In genomic region chr17:90892327-90893259, GRCm38 (mm10) we compare ENCODE assay signal across 7 mouse cellular contexts.
DNase-seq lines count a peak whose midpoint lies in the region; ATAC-seq lines count a peak whose summit lies in the region.

No protein-coding gene starts in this region.

- WGBS in limb, embryonic 10.5 days = 68% methylated on average over 4 of the region's 4 CpGs

- peak overlapping the region; percentile 61 for H3K27ac ChIP-seq in limb, embryonic 10.5 days

- no peaks in the 10 kb centered on the region for H3K27me3 ChIP-seq in limb, embryonic 10.5 days (ENCODE audit: low read depth, poor library complexity, severe bottlenecking)

- no peak for ATAC-seq in inflammation-experienced regulatory T-cells, adult 6 months

- no peaks in the 10 kb centered on the region for H3K9me3 ChIP-seq in limb, embryonic 10.5 days (replicated peaks)

- no peaks in the 10 kb centered on the region for H3K4me1 ChIP-seq in limb, embryonic 10.5 days

- H3K36me3 ChIP-seq in limb, embryonic 10.5 days = no peaks in the 10 kb centered on the region

- DNase-seq in brain, embryonic 18.5 days (ENCODE audit: low read depth, low spot score) = peak; percentile 57
- DNase-seq in cerebellum, adult 8-10 months = peak; percentile 50
- DNase-seq in heart, postnatal 10 days = peak; percentile 29 to 37
- DNase-seq in limb, embryonic 10.5 days (ENCODE audit: low spot score) = no peak
- no peak for DNase-seq in adrenal gland, adult 18-20 months (ENCODE audit: low spot score in 2 of 2)
- no peak for DNase-seq in adrenal gland, postnatal 36 days

- H3K4me3 ChIP-seq in limb, embryonic 10.5 days = no peak overlapping the region

- intact Hi-C loops in heart, postnatal 10 days (cut with DNase I) = no loop called here

Comparison
In these comparisons a context has a peak if more than half of its experiments do, and no peak if none do; other contexts are left out.
1. DNase-seq: peak in brain, embryonic 18.5 days (single experiment), cerebellum, adult 8-10 months (single experiment) and heart, postnatal 10 days (2 of 2); none in limb, embryonic 10.5 days (single experiment), adrenal gland, adult 18-20 months (0 of 2) and adrenal gland, postnatal 36 days (0 of 2).